Comparison of ENCODE assay signal across 10 mouse cellular contexts in the genomic region with DNA sequence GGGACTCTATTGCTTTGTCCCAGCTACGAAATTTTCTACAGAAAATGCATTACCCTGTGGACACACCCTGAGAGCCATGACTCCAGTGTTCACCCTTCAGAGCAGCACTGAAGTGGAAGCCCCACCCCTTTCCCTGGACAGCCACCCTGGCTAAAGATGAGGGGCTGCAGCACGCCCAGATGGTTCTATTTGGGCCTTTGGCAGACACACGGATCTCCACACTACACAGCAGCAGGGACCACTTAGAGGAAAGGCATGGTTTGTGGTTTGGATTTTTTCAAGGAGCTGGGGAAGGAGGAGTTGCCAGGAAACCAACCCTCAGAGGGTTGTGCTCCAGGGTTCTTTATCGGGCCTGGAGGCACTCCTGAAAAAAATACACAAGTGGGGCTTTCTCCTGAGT.
DNase-seq lines count a peak whose midpoint lies in the region; ATAC-seq and TF ChIP-seq lines count a peak whose summit lies in the region.
"Had no signal": no experiment of that assay in that cellular context is flagged by ENCODE, and none has a peak within 500 bp of the region (broad histone marks: within the 10 kb centered on the region; RNA-seq: fewer than 3 reads in every experiment).

No protein-coding gene starts in this region.

- H3K9ac ChIP-seq in heart, adult 2 months (ENCODE audit: low read depth, low read length) = no peak overlapping the region
- no peak overlapping the region for H3K9ac ChIP-seq in forebrain, postnatal 0 days
- peak overlapping the region; percentile 47 for H3K9ac ChIP-seq in liver, embryonic 12.5 days

- peaks cover 27% of the 10 kb centered on the region for H3K4me1 ChIP-seq in heart, adult 2 months (ENCODE audit: control insufficient read depth, insufficient read depth, low read length)
- H3K4me1 ChIP-seq in forebrain, postnatal 0 days (ENCODE audit: insufficient read depth) = peaks cover 29% of the 10 kb centered on the region
- H3K4me1 ChIP-seq in liver, embryonic 12.5 days = peaks cover 77% of the 10 kb centered on the region

- peaks cover 2% of the 10 kb centered on the region; the same call in 1 of the 2 replicates for H3K79me2 ChIP-seq in heart, adult 2 months (replicated peaks; ENCODE audit: control insufficient read depth, insufficient read depth, low read length)

- no peak for TF ChIP-seq CTCF in heart, adult 2 months (IDR thresholded peaks at IDR 0.05)
- TF ChIP-seq CTCF in forebrain, postnatal 0 days (IDR thresholded peaks at IDR 0.05; ENCODE audit: low read depth) = no peak

- peak in 1 of 2 experiments; percentile 37 for DNase-seq in heart, adult 2 months
- DNase-seq in heart, postnatal 36 days = no peak
- peak; percentile 88 for DNase-seq in NIH3T3 (ENCODE audit: low read depth)
- DNase-seq in forebrain, postnatal 0 days = no peak
- DNase-seq in yolk sac, embryonic 10.5 days (ENCODE audit: low spot score) = no peak
- DNase-seq in cerebellum, adult 11-12 months = no peak

- H3K4me2 ChIP-seq in forebrain, postnatal 0 days (ENCODE audit: low read depth) = no peak overlapping the region
- H3K4me2 ChIP-seq in liver, embryonic 12.5 days = peak overlapping the region; percentile 79

- WGBS in heart, adult 2 months = 12% methylated on average over 4 of the region's 4 CpGs
- WGBS in forebrain, postnatal 0 days = 26% methylated on average over 4 of the region's 4 CpGs
- 27% methylated on average over 4 of the region's 4 CpGs for WGBS in liver, embryonic 12.5 days (ENCODE audit: insufficient replicate concordance)

- no peak for TF ChIP-seq POLR2A in heart, adult 2 months (IDR thresholded peaks at IDR 0.05; ENCODE audit: insufficient read depth, low read depth, low read length)

- intact Hi-C loops in heart, adult 2 months (cut with DNase I) = loop anchor here (5.0 kb wide), 1 partner anchor 95 kb away; the partner anchor contains the start of gene Prpf18
- intact Hi-C loops in heart, postnatal 36 days (cut with DNase I) = loop anchor here (5.0 kb wide), 1 partner anchor 160 kb away; no protein-coding TSS in a partner anchor

- no peak for TF ChIP-seq EP300 in heart, adult 2 months (IDR thresholded peaks at IDR 0.05; ENCODE audit: insufficient read depth, low read depth, low read length)

- no peak overlapping the region for H3K4me3 ChIP-seq in heart, adult 2 months
- no peak overlapping the region for H3K4me3 ChIP-seq in forebrain, postnatal 0 days (ENCODE audit: low read depth, low read length)
- H3K4me3 ChIP-seq in liver, embryonic 12.5 days = no peak overlapping the region
- H3K4me3 ChIP-seq: left cerebral cortex, adult 2 months had no signal

- H3K27ac ChIP-seq in heart, adult 2 months = peak overlapping the region; percentile 96
- no peak overlapping the region; the same call in 1 of the 2 replicates for H3K27ac ChIP-seq in forebrain, postnatal 0 days (ENCODE audit: low read depth, low read length)
- H3K27ac ChIP-seq in liver, embryonic 12.5 days = peak overlapping the region; percentile 100

- H3K27me3 ChIP-seq in heart, adult 2 months (ENCODE audit: control insufficient read depth, insufficient read depth, low read length) = no peaks in the 10 kb centered on the region
- H3K27me3 ChIP-seq in forebrain, postnatal 0 days (ENCODE audit: insufficient read depth, low read length) = no peaks in the 10 kb centered on the region
- no peaks in the 10 kb centered on the region for H3K27me3 ChIP-seq in liver, embryonic 12.5 days (replicated peaks)
- H3K27me3 ChIP-seq: CH12.LX had no signal

- H3K9me3 ChIP-seq in forebrain, postnatal 0 days (ENCODE audit: low read length) = no peaks in the 10 kb centered on the region
- no peaks in the 10 kb centered on the region for H3K9me3 ChIP-seq in liver, embryonic 12.5 days (replicated peaks)

- ATAC-seq in forebrain, postnatal 0 days = peak; percentile 21; the same call in 1 of the 2 replicates
- no peak for ATAC-seq in liver, embryonic 12.5 days
- no peak for ATAC-seq in monocyte, adult 5-6 weeks (replicated peaks; ENCODE audit: insufficient number of reproducible peaks, low FRiP score, low TSS enrichment, poor library complexity, severe bottlenecking)

- H3K36me3 ChIP-seq in heart, adult 2 months (ENCODE audit: control insufficient read depth, insufficient read depth, low read length) = peaks cover 10% of the 10 kb centered on the region
- H3K36me3 ChIP-seq in forebrain, postnatal 0 days (ENCODE audit: insufficient read depth) = 0 out of 2 replicates have a peak, but pooled peaks cover 2% of the 10 kb centered on the region
- peaks cover 1% of the 10 kb centered on the region; the same call in 1 of the 2 replicates for H3K36me3 ChIP-seq in liver, embryonic 12.5 days
